Mouse (Mus musculus): ENCODE measurements around the gene Cln5.

Cln5 gene

DNA sequence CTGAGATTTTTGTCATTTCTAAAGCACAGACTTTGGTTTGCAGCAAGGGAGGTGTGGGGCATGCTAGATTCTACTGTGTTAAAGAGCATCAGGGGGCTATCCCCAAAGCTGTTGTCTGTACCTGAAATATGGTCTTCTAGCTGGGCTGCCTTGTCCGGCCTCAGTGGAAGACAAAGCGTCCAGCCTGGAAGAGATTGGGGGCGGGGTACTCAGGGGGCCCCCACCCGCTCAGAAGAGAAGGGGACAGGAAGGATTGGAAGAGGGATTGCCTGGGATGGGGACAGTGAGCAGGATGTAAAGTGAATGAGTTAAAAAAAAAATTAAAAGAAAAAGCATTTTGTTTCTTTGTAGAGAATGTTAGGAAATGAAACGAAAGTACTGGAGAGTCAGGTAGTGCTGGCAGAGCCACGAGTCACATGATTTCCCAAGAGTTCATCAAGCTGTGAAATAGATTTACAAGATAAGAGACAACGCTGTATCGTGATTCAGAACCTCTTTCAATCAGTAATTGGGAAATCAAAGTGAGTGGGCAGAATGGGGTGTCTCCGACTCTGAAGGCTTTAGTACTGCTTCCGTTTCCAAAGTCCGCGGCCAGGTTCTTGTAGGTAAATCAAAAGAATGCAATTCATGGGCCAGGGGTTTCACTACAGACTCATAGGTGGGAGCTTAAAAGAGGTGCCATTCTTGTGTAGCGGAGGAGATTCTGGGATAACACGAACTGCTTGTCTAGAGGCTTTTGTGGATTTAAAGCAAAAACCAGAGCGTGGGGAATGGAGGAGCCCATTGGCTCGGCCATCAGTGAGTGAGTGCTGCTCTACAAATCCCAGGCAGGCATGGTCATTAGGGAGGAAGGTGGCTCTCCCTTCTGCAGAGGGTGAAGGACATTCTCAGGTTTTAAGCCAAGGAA is 8.2 kb downstream of the Cln5 start:
- 69% methylated on average over 16 of the region's 16 CpGs for WGBS

DNA sequence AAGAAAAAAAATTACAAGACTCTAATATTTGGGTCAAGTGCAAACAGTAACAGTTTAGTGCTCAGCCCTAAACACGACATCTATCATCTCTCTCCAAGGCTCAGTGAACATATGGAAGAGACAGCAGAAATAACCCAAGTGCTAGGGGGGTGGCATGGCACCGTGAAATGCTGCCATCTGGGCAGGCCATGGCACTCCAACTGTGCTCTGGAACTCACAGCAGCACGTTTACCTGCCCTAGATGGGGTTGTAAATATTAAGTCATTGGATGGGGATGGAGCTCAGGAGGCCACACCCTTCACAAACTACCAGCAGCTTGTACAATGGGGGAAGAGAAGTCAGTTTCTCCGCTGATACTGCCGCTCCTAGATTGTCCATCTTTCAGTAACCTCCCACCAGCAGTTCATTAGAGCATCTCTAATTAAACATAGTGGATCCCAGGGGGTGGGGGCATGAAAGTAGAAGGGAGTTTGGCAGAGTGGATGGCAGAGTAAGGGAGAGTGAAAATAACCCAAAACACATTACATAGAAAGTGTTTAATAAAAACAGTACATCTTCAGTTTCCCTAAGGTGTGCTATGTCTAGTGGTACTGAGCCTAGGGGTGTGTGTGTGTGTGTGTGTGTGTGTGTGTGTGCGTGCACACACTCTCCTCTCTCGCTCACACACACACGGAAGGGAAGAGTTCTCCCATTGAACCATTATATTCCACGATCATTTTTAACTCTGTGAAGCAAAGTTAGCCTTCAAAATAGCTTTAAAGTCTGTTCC is 9.4 kb downstream of the Cln5 start:
- WGBS, result 51% methylated on average over 9 of the region's 9 CpGs

DNA sequence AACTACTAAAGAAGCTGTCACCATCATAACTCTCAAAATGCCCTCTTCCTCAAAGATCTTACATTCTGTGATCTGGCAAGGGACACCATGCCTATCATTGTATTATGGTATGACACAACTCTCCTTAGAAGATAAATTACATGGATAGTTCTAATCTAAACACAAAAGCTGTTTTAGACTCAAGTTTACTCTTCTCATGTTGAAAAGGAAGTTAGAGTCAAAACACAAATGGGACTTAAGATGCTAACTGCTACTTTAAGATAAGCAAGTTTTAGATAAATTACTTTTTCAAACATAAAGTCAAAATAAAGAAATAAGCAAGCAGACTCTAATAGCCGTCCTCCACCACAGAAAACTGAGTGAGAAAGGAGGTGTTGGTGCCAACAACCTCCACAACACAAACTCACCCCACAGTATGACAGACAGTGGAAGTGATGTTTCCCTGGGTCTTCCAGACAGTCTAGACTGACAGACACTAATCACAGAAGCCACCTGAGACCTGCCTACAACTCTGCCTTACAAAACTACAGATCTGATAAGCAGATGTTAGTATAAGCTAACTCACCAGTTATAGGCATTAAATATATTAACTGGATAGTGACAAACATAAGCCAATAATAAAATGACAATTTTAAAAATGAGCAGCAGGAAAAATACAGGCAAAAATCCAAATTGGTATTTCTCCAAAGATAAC is 16.0 kb downstream of the Cln5 start:
- 38% methylated on average over 1 of the region's 1 CpGs for WGBS

- WGBS, result 90% methylated on average over 4 of the region's 4 CpGs
These were observed 16.8 kb downstream of the Cln5 start for GRCm38 (mm10) chr14:103086671-103087324.

DNA sequence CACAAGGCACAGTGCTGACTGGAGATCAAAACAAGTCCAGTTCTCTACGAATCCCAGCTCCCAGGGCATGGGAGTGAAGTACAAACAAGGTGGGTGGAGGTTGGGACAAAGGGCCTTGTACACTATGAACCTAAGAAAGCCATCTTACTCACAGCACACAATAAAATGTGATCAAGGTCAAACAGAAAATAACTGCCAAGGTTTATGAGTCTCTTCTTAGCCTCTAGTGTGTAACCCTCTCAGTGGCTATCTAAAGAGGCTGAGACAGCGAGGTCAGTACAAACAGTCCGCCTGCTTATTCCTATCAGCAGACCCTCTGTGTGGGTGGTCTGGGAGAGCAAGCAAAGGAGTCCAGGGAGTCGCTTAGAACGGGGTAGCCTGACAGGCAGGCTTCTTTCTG is 17.8 kb downstream of the Cln5 start:
- WGBS, result 88% methylated on average over 5 of the region's 5 CpGs

GRCm38 (mm10) chr14:103088624-103089023 is 18.6 kb downstream of the Cln5 start:
- WGBS, result 59% methylated on average over 6 of the region's 6 CpGs

GRCm38 (mm10) chr14:103093236-103093635 is 23.2 kb downstream of the Cln5 start:
- 75% methylated on average over 3 of the region's 3 CpGs for WGBS

DNA sequence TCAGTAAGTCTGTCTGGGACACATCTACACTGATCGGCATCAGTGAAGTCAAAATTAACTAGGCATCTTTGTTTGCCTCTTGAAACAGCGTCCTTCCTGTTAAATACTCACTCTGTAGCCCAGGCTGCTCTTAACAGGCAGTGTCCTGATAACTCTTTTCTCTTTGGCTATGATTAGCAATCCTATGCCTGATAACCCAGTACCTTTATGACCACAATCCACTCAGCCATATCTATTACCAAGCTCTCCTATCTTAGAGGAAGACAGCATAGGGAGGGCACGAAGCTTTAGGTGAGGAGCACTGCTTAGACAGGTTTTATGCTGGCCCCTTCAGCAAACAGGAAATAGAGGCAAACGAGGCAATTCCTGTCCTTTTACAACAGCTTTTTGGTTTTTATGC is 23.7 kb downstream of the Cln5 start:
- WGBS, result 52% methylated on average over 4 of the region's 4 CpGs

DNA sequence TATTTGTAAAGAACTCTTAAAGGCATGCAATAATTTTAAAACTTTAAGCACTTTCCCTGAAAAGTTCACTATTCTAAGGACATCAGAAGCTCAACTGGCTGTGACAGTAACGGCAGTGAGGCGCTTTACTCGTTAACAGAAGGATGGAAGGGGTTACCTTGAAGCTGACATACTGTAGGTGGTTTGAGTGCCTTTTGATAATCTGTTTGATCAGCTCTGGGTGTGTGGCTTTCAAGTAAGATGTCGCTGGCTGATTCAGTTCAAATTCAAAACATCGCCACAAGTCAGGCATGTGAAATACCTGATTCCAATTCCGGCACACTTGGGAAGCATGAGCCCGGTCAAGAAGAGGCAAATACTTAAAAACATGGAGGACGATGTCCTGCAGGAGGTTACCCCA is 25.0 kb downstream of the Cln5 start:
- 75% methylated on average over 8 of the region's 8 CpGs for WGBS

GRCm38 (mm10) chr14:103095826-103096225 is 25.8 kb downstream of the Cln5 start:
- WGBS, result 83% methylated on average over 8 of the region's 8 CpGs

GRCm38 (mm10) chr14:103096621-103097020 is 26.6 kb downstream of the Cln5 start:
- WGBS, result 22% methylated on average over 6 of the region's 6 CpGs

- WGBS, result 0% methylated on average over 2 of the region's 2 CpGs
These were observed 28.2 kb downstream of the Cln5 start for GRCm38 (mm10) chr14:103098213-103098586.

DNA sequence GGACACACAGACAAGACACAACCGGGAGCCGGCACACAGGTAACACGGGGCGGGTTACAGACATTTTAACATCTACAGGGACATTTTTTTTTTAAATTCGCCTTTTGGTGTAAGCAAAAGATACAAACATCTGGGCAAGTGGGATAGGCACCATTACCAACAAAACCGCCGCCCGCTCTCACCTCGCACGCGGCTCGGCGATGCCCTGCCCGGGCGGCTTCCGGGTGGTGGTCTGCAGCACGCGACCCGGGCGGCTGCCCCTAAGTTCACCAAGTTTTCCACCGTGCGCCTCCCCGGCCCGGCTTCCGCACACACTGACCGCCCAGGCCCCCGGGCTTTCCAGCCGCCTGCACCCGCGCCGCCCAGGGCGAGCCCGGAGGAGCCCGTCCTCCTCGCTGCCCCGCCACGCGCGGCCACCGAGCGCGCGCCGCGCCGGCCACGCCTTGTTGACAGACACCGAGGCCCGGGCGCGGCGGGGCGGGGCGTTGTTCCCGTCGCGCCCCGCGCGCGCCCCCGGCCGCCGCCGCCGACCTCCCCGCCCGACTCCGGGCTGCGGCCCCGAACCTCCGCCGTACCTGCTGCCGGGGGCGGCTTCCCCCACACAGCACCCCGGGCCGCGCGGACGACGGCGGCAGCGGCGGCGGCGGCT is 28.7 kb downstream of the Cln5 start:
- under 1% methylated on average over 86 of the region's 86 CpGs for WGBS

GRCm38 (mm10) chr14:103099238-103099933 is 29.4 kb downstream of the Cln5 start, which contains the start of gene Fbxl3:
TSS of gene Fbxl3 (minus strand) at chr14:103099566.
- WGBS, result under 1% methylated on average over 88 of the region's 88 CpGs

- WGBS, result 78% methylated on average over 13 of the region's 13 CpGs
These were observed 30.3 kb downstream of the Cln5 start for GRCm38 (mm10) chr14:103100296-103100695.

GRCm38 (mm10) chr14:103101171-103101570 is 31.2 kb downstream of the Cln5 start:
- WGBS, result 82% methylated on average over 3 of the region's 3 CpGs

- 76% methylated on average over 6 of the region's 6 CpGs for WGBS
These were observed 32.2 kb downstream of the Cln5 start for GRCm38 (mm10) chr14:103102246-103102645.

GRCm38 (mm10) chr14:103102731-103103335 is 32.8 kb downstream of the Cln5 start:
- WGBS, result 84% methylated on average over 10 of the region's 10 CpGs

DNA sequence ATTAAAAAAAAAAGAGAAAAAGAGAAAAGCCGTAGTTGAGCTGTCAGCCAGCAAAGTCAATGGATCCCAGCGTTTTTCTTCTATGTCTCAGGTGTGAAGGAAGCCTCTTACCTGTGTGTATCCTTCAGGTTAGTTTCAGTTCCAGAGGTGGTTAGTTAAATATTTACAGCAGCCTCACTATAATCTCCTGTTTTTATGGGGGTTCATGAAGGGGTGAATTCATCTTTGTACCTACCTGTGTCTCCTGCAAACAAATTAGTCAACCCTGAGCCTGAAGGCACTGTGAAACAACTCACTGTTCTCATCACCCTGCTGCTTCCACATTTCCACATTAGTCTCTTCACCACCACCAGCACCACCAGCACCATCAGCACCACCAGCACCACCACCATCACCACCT is 36.3 kb downstream of the Cln5 start:
- WGBS, result 94% methylated on average over 2 of the region's 2 CpGs

GRCm38 (mm10) chr14:103109971-103110370 is 40.0 kb downstream of the Cln5 start:
- 57% methylated on average over 4 of the region's 4 CpGs for WGBS
